Mouse (Mus musculus): ENCODE results near the gene Eri3. TPM values are rescaled to one million over a fixed set of nuclear protein-coding genes. Genes with fewer than 3 reads are reported as not detected.
A peak's percentile ranks its signal among the peaks of the same experiment; 100 is the strongest.

Gene Eri3
- polyA plus RNA-seq, 1 experiment from 2014 or later = 195 TPM

DNA sequence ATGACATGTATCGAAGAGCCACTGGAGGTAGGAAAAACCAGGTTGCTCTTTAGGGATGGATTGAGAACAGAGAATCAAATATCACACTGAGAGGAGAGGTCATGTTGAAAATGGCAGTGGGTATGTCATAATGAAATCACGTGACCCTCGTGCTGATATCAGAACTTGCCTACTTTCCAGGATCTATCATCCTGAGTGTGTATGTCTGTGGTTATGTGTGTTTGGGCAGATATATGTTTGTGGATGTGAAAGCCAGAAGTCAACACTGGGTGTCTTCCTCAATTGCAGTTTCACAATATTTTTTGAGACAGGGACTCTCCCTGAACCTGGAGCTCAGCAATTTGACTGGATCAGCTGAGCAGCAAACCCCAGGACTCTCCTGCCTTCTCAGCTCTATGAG, 4.7 kb upstream of the Eri3 start:
- no peaks in the 10 kb centered on the region for H3K9me3 ChIP-seq
- no peak for ATAC-seq
- no peaks in the 10 kb centered on the region for H3K36me3 ChIP-seq
- no peaks in the 10 kb centered on the region for H3K4me1 ChIP-seq (replicated peaks)
- no peaks in the 10 kb centered on the region for H3K27me3 ChIP-seq
- H3K4me3 ChIP-seq (replicated peaks) = no peak overlapping the region
- 92% methylated on average over 3 of the region's 3 CpGs for whole genome bisulfite sequencing
- H3K27ac ChIP-seq = no peak overlapping the region
- no peak overlapping the region for H3K9ac ChIP-seq (replicated peaks)
- no peak overlapping the region for H3K4me2 ChIP-seq (replicated peaks)

DNA sequence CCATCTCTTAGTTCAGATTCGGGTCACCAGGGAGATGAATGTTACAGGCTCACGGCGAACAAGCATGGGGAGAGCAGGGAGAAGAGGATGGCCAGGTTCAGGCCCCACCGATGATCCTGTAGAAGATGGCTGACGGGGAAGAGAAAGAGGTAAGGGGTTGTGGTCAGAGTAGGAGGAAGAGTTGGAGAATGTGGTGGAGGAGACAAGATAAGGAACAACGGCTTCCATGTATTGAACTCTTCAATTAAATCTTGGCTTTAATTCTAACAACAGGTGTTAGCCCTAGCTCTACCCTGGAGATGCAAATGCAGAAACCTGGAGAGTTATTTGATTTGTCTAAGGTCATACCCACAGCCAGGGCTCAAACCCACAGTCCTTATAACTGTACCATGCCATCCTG, 3.5 kb upstream of the Eri3 start:
- no peaks in the 10 kb centered on the region for H3K36me3 ChIP-seq
- H3K4me2 ChIP-seq (replicated peaks) = no peak overlapping the region
- WGBS = 91% methylated on average over 6 of the region's 6 CpGs
- no peak overlapping the region for H3K27ac ChIP-seq
- no peak overlapping the region for H3K4me3 ChIP-seq (replicated peaks)
- H3K9me3 ChIP-seq = no peaks in the 10 kb centered on the region
- H3K4me1 ChIP-seq (replicated peaks) = peaks cover 10% of the 10 kb centered on the region
- H3K27me3 ChIP-seq = no peaks in the 10 kb centered on the region
- ATAC-seq = no peak
- H3K9ac ChIP-seq (replicated peaks) = no peak overlapping the region

DNA sequence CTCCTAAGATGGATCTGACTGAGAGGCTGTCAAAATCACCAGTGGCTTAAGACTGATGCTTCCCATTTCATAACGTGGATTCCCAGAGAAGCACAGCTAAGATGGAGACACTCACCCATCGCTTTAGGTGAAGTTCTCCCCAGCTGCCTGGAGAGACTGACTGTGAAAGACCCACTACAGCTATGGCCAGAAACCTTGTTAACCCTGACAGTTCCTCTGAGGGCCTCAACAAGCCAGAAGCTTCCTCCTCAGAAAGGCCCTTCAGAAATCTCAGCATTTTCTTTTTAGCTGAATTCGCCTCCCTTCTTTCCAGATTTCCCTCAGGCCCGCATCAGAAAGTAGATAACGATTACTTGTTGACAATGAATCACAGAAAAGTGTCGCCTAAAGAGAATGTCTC, 589 bp upstream of the Eri3 start:
- no peak overlapping the region for H3K9ac ChIP-seq (replicated peaks)

DNA sequence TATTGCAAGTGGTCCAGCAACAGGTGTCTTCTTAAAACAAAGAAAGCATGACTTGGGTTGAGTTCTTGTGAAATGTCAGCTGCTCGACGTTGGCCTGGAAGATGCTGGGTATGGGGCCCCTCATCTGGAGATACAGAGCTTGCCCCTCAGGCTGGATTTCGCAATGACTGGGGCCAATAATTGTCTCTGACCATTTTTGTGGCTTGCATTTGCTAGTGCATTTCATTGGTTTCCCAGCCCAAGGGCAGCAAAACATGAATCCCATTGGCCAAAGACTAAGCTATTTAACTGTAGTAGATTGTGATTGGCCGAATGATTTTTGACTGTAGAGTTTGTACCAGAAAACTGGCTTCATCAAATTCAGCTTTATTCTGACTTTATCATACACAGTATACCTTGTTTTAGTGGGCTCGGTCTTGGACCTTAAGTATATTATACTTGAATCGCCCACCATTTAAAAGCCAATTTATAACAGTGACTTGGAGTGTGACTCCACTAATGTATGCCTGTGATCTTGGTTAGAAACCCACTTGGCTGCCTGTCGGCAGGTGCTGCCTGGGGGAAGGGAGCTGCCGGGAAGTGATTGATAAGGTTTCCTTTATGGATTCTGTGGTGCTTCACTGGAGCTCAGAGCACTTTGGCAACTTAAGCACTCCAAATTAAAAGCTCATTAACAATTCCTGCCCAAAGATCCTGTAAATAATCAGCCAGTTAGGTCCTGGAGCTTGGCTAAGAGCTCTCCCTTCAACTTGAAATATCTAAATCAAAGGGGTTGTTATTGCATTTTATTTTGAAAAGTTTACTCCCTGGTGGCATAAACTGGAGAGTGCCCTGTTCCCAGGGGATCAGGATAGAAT, 1.2 kb downstream of the Eri3 start:
- Histone ChIP-seq H3K4me3 (replicated peaks) (peak overlapping the region; percentile 93), H3K36me3 (no peaks in the 10 kb centered on the region), H3K4me1 (replicated peaks) (peaks cover 24% of the 10 kb centered on the region), H3K9ac (replicated peaks) (peak overlapping the region; percentile 87), H3K27ac (no peak overlapping the region), H3K27me3 (no peaks in the 10 kb centered on the region), H3K9me3 (no peaks in the 10 kb centered on the region), H3K4me2 (replicated peaks) (peak overlapping the region; percentile 94)
- 72% methylated on average over 8 of the region's 8 CpGs for WGBS
- no peak for ATAC-seq

More for the DNA sequence above, 589 bp upstream of the Eri3 start:
- no peak for ATAC-seq
- H3K4me1 ChIP-seq (replicated peaks) = peaks cover 16% of the 10 kb centered on the region
- H3K36me3 ChIP-seq = no peaks in the 10 kb centered on the region
- H3K27ac ChIP-seq = no peak overlapping the region
- H3K9me3 ChIP-seq = no peaks in the 10 kb centered on the region
- H3K27me3 ChIP-seq = no peaks in the 10 kb centered on the region
- peak overlapping the region; percentile 93; the same call in 1 of the 2 replicates for H3K4me3 ChIP-seq (replicated peaks)
- peak overlapping the region; percentile 35 for H3K4me2 ChIP-seq (replicated peaks)
- 42% methylated on average over 6 of the region's 6 CpGs for WGBS

DNA sequence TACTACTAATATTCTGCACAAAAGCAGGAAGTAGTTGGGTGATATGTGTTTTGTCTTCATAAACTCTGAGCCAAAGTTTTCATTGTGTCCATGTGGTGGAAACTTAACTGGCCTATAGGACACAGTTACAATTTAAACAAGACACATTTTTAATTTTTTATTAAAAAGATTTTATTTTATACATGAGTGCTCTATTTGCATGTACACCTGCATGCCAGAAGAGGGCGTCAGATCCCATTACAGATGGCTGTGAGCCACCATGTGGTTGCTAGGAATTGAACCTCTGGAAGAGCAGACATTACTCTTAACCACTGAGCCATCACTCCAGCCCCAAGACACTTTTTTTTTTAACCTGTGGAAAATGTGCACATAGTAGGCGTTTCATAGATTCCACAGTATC, 5.3 kb downstream of the Eri3 start:
- no peaks in the 10 kb centered on the region for H3K27me3 ChIP-seq
- peaks cover 5% of the 10 kb centered on the region; the same call in 1 of the 2 replicates for H3K36me3 ChIP-seq
- H3K9me3 ChIP-seq = no peaks in the 10 kb centered on the region
- H3K4me3 ChIP-seq (replicated peaks) = no peak overlapping the region
- peaks cover 54% of the 10 kb centered on the region for H3K4me1 ChIP-seq (replicated peaks)
- H3K4me2 ChIP-seq (replicated peaks) = no peak overlapping the region
- H3K27ac ChIP-seq = no peak overlapping the region
- ATAC-seq = no peak
- no peak overlapping the region for H3K9ac ChIP-seq (replicated peaks)
- WGBS = 55% methylated on average over 2 of the region's 2 CpGs

DNA sequence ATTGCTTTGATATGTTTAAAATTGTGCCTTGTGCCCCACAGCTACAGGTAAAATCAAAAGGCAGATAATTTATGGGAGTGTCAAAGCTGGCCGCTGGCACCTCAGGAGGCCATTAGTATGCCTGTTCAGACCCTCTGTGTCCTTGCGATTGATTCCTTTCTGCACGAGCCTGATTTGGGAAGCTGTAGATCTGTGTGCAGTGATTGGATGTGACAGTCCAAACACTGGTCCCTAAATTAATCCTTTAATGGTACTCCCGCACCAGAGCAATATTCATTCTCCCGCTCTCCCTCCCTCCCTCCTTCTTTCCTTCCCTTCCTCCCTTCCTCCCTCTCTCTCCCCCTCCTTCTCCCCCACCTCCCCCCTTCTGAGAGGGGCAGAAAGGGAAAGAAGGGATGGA, 6.2 kb downstream of the Eri3 start:
- H3K27me3 ChIP-seq = no peaks in the 10 kb centered on the region
- H3K9ac ChIP-seq (replicated peaks) = no peak overlapping the region
- 14% methylated on average over 5 of the region's 5 CpGs for WGBS
- H3K9me3 ChIP-seq = no peaks in the 10 kb centered on the region
- H3K27ac ChIP-seq = peak overlapping the region; percentile 26
- ATAC-seq = peak; percentile 78; the same call in 1 of the 2 replicates
- H3K4me2 ChIP-seq (replicated peaks) = 0 out of 2 replicates have a peak overlapping the region, but pooled peaks have one; percentile 13
- H3K4me3 ChIP-seq (replicated peaks) = no peak overlapping the region
- peaks cover 5% of the 10 kb centered on the region; the same call in 1 of the 2 replicates for H3K36me3 ChIP-seq
- peaks cover 50% of the 10 kb centered on the region for H3K4me1 ChIP-seq (replicated peaks)

DNA sequence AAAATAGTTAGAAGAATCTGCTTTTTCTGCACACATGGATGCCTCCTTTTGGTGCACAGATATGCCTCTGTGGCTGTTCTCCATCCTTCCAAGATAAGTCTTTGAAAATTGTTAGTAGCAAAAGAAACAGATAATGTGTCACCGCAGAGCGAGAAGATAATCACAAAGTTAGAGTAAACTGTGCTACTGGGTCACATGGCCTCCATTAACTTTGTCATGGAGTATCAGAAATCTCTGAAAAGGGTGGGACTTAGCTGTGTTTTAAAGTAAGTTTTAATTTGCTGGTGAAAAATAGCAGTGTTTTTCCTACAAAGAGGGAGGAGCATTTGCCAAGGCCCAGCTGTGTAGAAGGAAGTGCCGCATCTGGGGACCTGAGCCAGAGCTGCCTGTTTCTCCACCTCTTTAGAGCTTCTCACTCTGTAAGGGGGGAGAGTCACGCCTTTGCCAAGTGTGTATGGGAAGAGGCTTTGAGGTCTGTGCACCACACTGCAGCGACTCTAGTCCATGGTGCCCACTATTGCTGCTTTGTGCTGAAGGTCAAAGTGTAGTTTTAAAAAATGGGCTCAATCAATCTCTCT, 7.0 kb downstream of the Eri3 start:
- H3K36me3 ChIP-seq = peaks cover 5% of the 10 kb centered on the region; the same call in 1 of the 2 replicates
- WGBS = 87% methylated on average over 5 of the region's 5 CpGs
- ATAC-seq = no peak
- H3K9ac ChIP-seq (replicated peaks) = no peak overlapping the region
- H3K27ac ChIP-seq = no peak overlapping the region
- no peak overlapping the region for H3K4me2 ChIP-seq (replicated peaks)
- H3K9me3 ChIP-seq = no peaks in the 10 kb centered on the region
- no peak overlapping the region for H3K4me3 ChIP-seq (replicated peaks)
- peaks cover 42% of the 10 kb centered on the region for H3K4me1 ChIP-seq (replicated peaks)
- H3K27me3 ChIP-seq = no peaks in the 10 kb centered on the region

DNA sequence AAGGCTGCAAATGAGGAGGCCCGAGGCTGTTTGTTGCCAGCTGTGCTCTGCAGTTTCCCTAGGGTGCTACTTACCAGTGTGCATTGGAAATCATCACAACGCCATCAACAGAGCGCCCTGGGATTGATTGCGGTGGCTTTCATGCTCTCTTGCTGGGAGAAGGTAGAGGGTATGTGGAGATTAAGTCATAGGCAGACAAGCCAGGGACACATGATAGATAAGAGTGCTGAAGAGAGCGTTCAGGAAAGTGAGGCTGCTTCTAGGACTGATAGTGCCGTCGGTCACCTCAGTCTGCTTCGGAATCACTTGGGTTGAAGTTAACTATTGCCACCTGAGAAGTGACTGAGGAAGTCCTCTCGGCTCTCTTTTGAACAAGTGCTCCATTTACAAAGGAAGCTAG, 13.8 kb downstream of the Eri3 start:
- H3K4me1 ChIP-seq (replicated peaks) = peaks cover 17% of the 10 kb centered on the region
- H3K9ac ChIP-seq (replicated peaks) = no peak overlapping the region
- ATAC-seq = no peak
- H3K36me3 ChIP-seq = peaks cover 24% of the 10 kb centered on the region
- no peaks in the 10 kb centered on the region for H3K27me3 ChIP-seq
- H3K4me2 ChIP-seq (replicated peaks) = no peak overlapping the region
- 86% methylated on average over 9 of the region's 9 CpGs for WGBS
- no peak overlapping the region for H3K4me3 ChIP-seq (replicated peaks)
- H3K27ac ChIP-seq = no peak overlapping the region
- H3K9me3 ChIP-seq = no peaks in the 10 kb centered on the region

DNA sequence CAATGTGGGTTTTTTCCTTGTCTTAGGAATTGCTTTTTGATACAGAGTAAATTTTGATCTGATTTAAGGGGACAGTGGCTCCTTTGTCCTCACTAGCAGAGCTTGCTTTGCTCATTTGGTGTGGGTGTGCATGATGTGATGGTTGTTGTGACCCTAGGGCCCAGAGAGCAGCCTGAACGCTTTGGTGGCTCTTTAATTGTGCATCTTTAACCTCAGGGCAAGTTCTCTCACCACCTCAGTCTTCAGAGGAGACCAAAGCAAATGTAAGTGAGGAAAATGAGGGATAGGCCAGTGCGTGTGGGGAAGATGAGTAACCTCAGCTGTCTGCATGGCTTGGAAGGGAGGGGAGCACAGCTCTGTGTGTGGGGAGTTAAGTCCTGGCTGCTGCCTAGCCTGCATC, 18.7 kb downstream of the Eri3 start:
- Histone ChIP-seq H3K4me2 (replicated peaks) (no peak overlapping the region), H3K36me3 (peaks cover 25% of the 10 kb centered on the region), H3K4me1 (replicated peaks) (peaks cover 22% of the 10 kb centered on the region), H3K27ac (no peak overlapping the region), H3K27me3 (no peaks in the 10 kb centered on the region), H3K4me3 (replicated peaks) (no peak overlapping the region), H3K9me3 (no peaks in the 10 kb centered on the region), H3K9ac (replicated peaks) (no peak overlapping the region)
- ATAC-seq = no peak
- 56% methylated on average over 2 of the region's 2 CpGs for WGBS

DNA sequence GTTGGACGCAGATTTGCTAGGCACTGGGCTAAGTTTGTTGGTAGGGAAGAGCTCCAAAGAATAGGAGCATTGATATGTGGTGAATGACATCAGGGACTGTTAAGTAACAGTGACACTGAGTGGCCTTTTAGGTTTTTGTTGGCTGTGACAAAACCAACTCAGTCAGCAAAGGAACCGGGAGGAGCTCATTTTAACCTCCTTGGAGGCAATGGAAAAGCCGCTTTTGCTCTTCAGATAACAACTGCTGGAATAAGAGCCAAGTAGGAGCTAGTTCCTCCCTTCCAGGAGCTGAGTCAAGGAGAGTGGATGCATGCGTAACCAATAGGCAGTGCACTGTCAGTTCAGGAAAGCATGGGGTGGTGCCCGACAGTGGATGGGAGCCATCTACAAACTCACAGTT, 20.8 kb downstream of the Eri3 start:
- Histone ChIP-seq H3K27ac (no peak overlapping the region), H3K9me3 (no peaks in the 10 kb centered on the region), H3K4me3 (replicated peaks) (no peak overlapping the region), H3K9ac (replicated peaks) (no peak overlapping the region), H3K4me1 (replicated peaks) (peaks cover 21% of the 10 kb centered on the region), H3K36me3 (peaks cover 18% of the 10 kb centered on the region; the same call in 1 of the 2 replicates), H3K4me2 (replicated peaks) (no peak overlapping the region), H3K27me3 (no peaks in the 10 kb centered on the region)
- ATAC-seq = no peak
- WGBS = 70% methylated on average over 5 of the region's 5 CpGs

DNA sequence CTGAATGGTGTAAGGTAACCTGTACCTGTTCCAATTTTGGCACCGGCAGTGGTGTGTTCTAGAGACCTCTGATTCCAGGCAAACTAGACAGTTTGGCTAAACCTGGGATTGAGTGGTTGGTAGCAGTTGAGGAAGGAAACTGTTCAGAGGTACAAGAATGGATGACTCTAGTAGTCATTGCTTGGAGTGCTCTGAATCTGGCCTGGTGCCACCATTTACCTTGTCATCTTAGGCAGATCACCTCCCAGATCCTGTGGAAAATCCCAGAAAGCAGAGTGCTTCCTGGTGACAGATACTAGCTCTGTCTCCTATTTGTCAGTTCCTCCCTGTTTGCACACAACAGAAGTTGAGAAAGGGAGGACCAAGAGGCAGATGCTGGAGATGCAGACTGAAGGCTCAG, 27.4 kb downstream of the Eri3 start:
- no peak for ATAC-seq
- Histone ChIP-seq H3K4me3 (replicated peaks) (no peak overlapping the region), H3K27ac (no peak overlapping the region), H3K4me1 (replicated peaks) (peaks cover 6% of the 10 kb centered on the region), H3K9ac (replicated peaks) (no peak overlapping the region), H3K27me3 (no peaks in the 10 kb centered on the region), H3K9me3 (no peaks in the 10 kb centered on the region), H3K36me3 (peaks cover 13% of the 10 kb centered on the region), H3K4me2 (replicated peaks) (no peak overlapping the region)
- 96% methylated on average over 1 of the region's 1 CpGs for WGBS

DNA sequence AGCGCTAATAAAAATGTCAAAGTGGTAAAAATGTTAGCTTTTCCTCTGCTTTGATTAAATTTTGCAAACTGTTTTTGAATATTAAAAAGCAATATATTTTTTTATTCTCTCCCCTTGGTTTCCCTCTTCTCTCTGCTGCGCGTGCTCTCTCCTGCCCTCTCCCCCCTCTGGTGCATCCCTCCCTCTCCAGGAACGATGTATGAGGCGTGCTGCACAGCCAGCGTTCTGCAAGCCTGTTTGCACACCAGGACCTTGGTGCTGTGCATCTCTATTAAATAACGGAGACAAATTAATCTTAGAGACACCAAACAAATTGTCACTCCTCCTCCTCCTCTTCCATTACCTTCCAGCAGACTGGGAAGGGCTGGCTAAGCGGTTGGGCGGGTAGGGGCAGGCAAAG, 31.5 kb downstream of the Eri3 start:
- H3K4me3 ChIP-seq (replicated peaks) = no peak overlapping the region
- ATAC-seq = no peak
- WGBS = 65% methylated on average over 9 of the region's 9 CpGs

More for the DNA sequence above, 31.5 kb downstream of the Eri3 start:
- H3K27me3 ChIP-seq = no peaks in the 10 kb centered on the region
- H3K36me3 ChIP-seq = peaks cover 31% of the 10 kb centered on the region
- H3K9ac ChIP-seq (replicated peaks) = no peak overlapping the region
- no peak overlapping the region for H3K27ac ChIP-seq
- no peak overlapping the region for H3K4me2 ChIP-seq (replicated peaks)
- peaks cover 8% of the 10 kb centered on the region for H3K4me1 ChIP-seq (replicated peaks)
- H3K9me3 ChIP-seq = no peaks in the 10 kb centered on the region
